Mouse (Mus musculus) c-Kit-negative CD71-positive TER-119-positive erythroid progenitor cells, embryonic 14.5 days (primary cell): ENCODE data around the gene Cdk14.
"Not testable (repeated sequence)": the region's sequence is repeated elsewhere in the genome, so short reads cannot be mapped to it uniquely, and the experiment has no call there.

Source experiments
- DNase-seq: peaks from one replicate; pipeline ENCODE4 v3.0.0-alpha.2; 2013; ENCODE audit warnings: low read depth, low spot score

Cdk14 gene

GRCm38 (mm10) chr5:4916390-4917273 lies 503.5 kb downstream of the Cdk14 start:
- DNase-seq, result no peak

GRCm38 (mm10) chr5:4904911-4905310 lies 515.2 kb downstream of the Cdk14 start:
- DNase-seq, result not testable (repeated sequence)

GRCm38 (mm10) chr5:4898241-4898640 lies 521.9 kb downstream of the Cdk14 start:
- DNase-seq, result no peak

GRCm38 (mm10) chr5:4894988-4895387 lies 525.1 kb downstream of the Cdk14 start:
- no peak for DNase-seq

GRCm38 (mm10) chr5:4893852-4894207 lies 526.3 kb downstream of the Cdk14 start:
- no peak for DNase-seq

GRCm38 (mm10) chr5:4893206-4893851 lies 526.8 kb downstream of the Cdk14 start:
- DNase-seq, result no peak

- DNase-seq, result no peak
Measured at GRCm38 (mm10) chr5:4892734-4893133, 527.4 kb downstream of the Cdk14 start.

- DNase-seq, result no peak
Measured at GRCm38 (mm10) chr5:4891862-4892704, 528.0 kb downstream of the Cdk14 start.

- no peak for DNase-seq
Measured at GRCm38 (mm10) chr5:4887069-4887468, 533.0 kb downstream of the Cdk14 start.

GRCm38 (mm10) chr5:4882841-4883240 lies 537.3 kb downstream of the Cdk14 start:
- no peak for DNase-seq

GRCm38 (mm10) chr5:4880331-4880730 lies 539.8 kb downstream of the Cdk14 start:
- DNase-seq, result no peak

- no peak for DNase-seq
Measured at GRCm38 (mm10) chr5:4878934-4879333, 541.2 kb downstream of the Cdk14 start.

GRCm38 (mm10) chr5:4877638-4878037 lies 542.5 kb downstream of the Cdk14 start:
- DNase-seq, result no peak

- DNase-seq, result no peak
Measured at GRCm38 (mm10) chr5:4877131-4877631, 542.9 kb downstream of the Cdk14 start.

GRCm38 (mm10) chr5:4876653-4877091 lies 543.4 kb downstream of the Cdk14 start:
- DNase-seq, result no peak

- DNase-seq, result no peak
Measured at GRCm38 (mm10) chr5:4870041-4870726, 549.9 kb downstream of the Cdk14 start.

- DNase-seq, result no peak
Measured at GRCm38 (mm10) chr5:4868563-4869120, 551.5 kb downstream of the Cdk14 start.

GRCm38 (mm10) chr5:4867849-4868562 lies 552.1 kb downstream of the Cdk14 start:
- no peak for DNase-seq

- no peak for DNase-seq
Measured at GRCm38 (mm10) chr5:4866945-4867344, 553.2 kb downstream of the Cdk14 start.

- DNase-seq, result no peak
Measured at GRCm38 (mm10) chr5:4866099-4866498, 554.0 kb downstream of the Cdk14 start.
